Mouse (Mus musculus) myocyte (in vitro differentiated cells): ENCODE measurements at regions not wholly inside any gene's neighbourhood (a gene's known extent, or its start where the extent isn't known, plus 50 kb on each side); places are given as distances from the start of the nearest gene placed in this dataset.

Source experiments
- E2F4 ChIP-seq: IDR thresholded peaks from one replicate; pipeline ENCODE4 v1.6.1; 2011; ENCODE audit warnings: mild to moderate bottlenecking, control low read depth, moderate library complexity; ENCODE audit not compliant: insufficient read depth
- MAX ChIP-seq: IDR thresholded peaks from one replicate; pipeline ENCODE4 v1.6.1; 2011; ENCODE audit warnings: low read depth, mild to moderate bottlenecking, control low read depth

DNA sequence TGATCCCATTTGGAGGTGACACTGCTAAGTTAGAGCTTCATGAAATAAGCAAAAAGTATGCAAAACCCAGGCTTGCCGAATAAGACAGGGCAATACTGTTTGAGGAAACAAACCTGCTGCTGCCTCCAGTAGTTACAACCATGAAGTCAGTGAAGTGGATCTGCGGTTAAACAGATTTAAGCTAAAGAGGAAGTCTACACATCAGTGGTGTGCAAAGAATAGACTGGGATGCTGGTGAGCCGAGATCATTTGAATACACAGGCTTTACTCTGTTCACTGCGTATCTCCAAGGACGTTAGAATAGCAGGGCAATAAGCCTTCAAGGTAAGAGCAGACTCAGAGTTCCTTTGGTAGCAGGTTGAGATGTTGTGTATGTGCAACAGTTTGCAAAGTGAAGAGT lies 362.6 kb downstream of the Gpat3 start:
- TF ChIP-seq E2F4, result no peak
- no peak for TF ChIP-seq MAX
